Mouse (Mus musculus): ENCODE measurements around the gene Tanc2.
A peak's percentile ranks its signal among the peaks of the same experiment; 100 is the strongest.

The Tanc2 gene

GRCm38 (mm10) chr11:105589877-105590641, at the start of gene Tanc2:
TSS of gene Tanc2 (plus strand) at chr11:105589986.
- DNase-seq (ENCODE audit: low spot score), result peak; percentile 21

GRCm38 (mm10) chr11:105540781-105541180, 49.0 kb upstream of the Tanc2 start:
- DNase-seq (ENCODE audit: low spot score), result no peak

- no peak for DNase-seq (ENCODE audit: low spot score)
These were observed 48.4 kb upstream of the Tanc2 start for GRCm38 (mm10) chr11:105541366-105541765.

GRCm38 (mm10) chr11:105542129-105542528, 47.7 kb upstream of the Tanc2 start:
- DNase-seq (ENCODE audit: low spot score), result no peak

GRCm38 (mm10) chr11:105545801-105546200, 44.0 kb upstream of the Tanc2 start:
- no peak for DNase-seq (ENCODE audit: low spot score)

- no peak for DNase-seq (ENCODE audit: low spot score)
These were observed 43.4 kb upstream of the Tanc2 start for GRCm38 (mm10) chr11:105546393-105546792.

- DNase-seq (ENCODE audit: low spot score), result no peak
These were observed 41.4 kb upstream of the Tanc2 start for GRCm38 (mm10) chr11:105548383-105548782.

- DNase-seq (ENCODE audit: low spot score), result no peak
These were observed 40.3 kb upstream of the Tanc2 start for GRCm38 (mm10) chr11:105549164-105550121.

GRCm38 (mm10) chr11:105557285-105557684, 32.5 kb upstream of the Tanc2 start:
- no peak for DNase-seq (ENCODE audit: low spot score)

GRCm38 (mm10) chr11:105558091-105558490, 31.7 kb upstream of the Tanc2 start:
- no peak for DNase-seq (ENCODE audit: low spot score)

GRCm38 (mm10) chr11:105558803-105559505, 30.8 kb upstream of the Tanc2 start:
- no peak for DNase-seq (ENCODE audit: low spot score)

- no peak for DNase-seq (ENCODE audit: low spot score)
These were observed 26.2 kb upstream of the Tanc2 start for GRCm38 (mm10) chr11:105563546-105563945.

- DNase-seq (ENCODE audit: low spot score), result no peak
These were observed 22.6 kb upstream of the Tanc2 start for GRCm38 (mm10) chr11:105567221-105567641.

GRCm38 (mm10) chr11:105571996-105572395, 17.8 kb upstream of the Tanc2 start:
- DNase-seq (ENCODE audit: low spot score), result no peak

- no peak for DNase-seq (ENCODE audit: low spot score)
These were observed 15.5 kb upstream of the Tanc2 start for GRCm38 (mm10) chr11:105574241-105574640.

GRCm38 (mm10) chr11:105577211-105577610, 12.6 kb upstream of the Tanc2 start:
- DNase-seq (ENCODE audit: low spot score), result no peak

- DNase-seq (ENCODE audit: low spot score), result no peak
These were observed 7.8 kb upstream of the Tanc2 start for GRCm38 (mm10) chr11:105582020-105582419.

- DNase-seq (ENCODE audit: low spot score), result peak; percentile 74
These were observed 432 bp upstream of the Tanc2 start for GRCm38 (mm10) chr11:105589231-105589876.

- DNase-seq (ENCODE audit: low spot score), result no peak
These were observed 2.1 kb downstream of the Tanc2 start for GRCm38 (mm10) chr11:105591905-105592304.

- no peak for DNase-seq (ENCODE audit: low spot score)
These were observed 12.4 kb downstream of the Tanc2 start for GRCm38 (mm10) chr11:105602177-105602576.

- no peak for DNase-seq (ENCODE audit: low spot score)
These were observed 36.4 kb downstream of the Tanc2 start for GRCm38 (mm10) chr11:105626201-105626600.

GRCm38 (mm10) chr11:105643995-105644394, 54.2 kb downstream of the Tanc2 start:
- no peak for DNase-seq (ENCODE audit: low spot score)
